Mouse (Mus musculus) erythroid progenitor cell, adult 5-6 weeks (primary cell): Measurements from ENCODE around the gene Cd209a. TPM values are rescaled to one million over a fixed set of nuclear protein-coding genes. Genes with fewer than 3 reads are reported as not detected.
"Not testable (repeated sequence)": the region's sequence is repeated elsewhere in the genome, so short reads cannot be mapped to it uniquely, and the experiment has no call there.

ENCODE experiments used
- ATAC-seq: replicated peaks from 2 replicates; pipeline ENCODE4 v1.8.0; 2016; ENCODE audit warnings: moderate number of reproducible peaks, mild to moderate bottlenecking, moderate TSS enrichment, inconsistent platforms; ENCODE audit not compliant: poor library complexity, low FRiP score, severe bottlenecking
- total RNA-seq, 2 experiments: library from RNA; stranded (forward) in 1 of 2; stranded (reverse) in 1 of 2; fragments of 150-400 nt in 1 of 2; fragments of 186-747, 209-891 nt in 1 of 2; gene quantifications; 2 replicates each; pipeline versions ENCODE4 v1.2.3 to v1.2.4; 2015 to 2017; ENCODE audit warnings: low replicate concordance in 2 of 2

Cd209a gene
- total RNA-seq (2015; ENCODE audit: low replicate concordance), result 5.4 TPM in 1 of 2 replicates, not detected in the other
- total RNA-seq (2017; ENCODE audit: low replicate concordance), result 3.0 and 5.1 TPM in 2 replicates

DNA sequence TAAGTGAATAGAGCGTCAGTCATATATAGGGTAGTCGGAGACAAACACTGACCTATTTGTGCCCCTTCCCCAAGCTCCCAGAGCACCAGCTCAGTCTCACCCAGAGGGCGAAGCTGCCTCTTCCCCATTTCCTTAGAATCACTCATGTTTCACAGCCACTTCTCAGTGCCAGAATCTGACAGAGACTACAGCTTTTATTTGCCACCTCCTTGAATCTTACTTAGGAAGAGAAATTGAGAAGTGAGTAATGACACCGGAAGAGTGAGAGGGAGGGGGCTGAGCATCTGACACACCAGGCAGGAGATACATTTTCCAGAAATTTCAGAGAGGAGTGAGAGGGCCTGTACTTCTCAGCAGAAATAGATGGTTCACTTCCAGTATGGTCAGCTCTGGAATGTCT is at the start of gene Cd209a:
TSS of gene Cd209a (minus strand) at position 224 of the 400 bp plus-strand sequence.
- no peak for ATAC-seq

DNA sequence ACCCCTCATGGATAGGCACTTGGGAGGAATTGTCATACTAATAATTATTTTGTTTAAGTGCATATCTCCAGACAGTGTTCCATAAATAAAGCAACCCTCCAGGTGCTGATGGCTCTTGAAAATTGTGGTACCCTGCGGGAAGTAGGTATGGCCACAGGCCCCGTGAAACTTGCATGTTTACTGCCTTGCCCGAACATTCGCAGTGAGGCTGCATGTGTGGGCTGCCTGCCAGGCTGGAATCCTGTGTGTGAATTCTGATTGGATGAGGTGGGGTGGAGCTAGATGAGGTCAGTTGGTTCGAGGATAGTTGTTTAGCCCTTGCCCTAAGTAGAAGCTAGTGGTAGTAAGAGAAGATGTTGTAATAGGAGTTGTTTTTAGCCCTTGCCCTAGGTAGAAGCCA is 19.9 kb upstream of the Cd209a start:
- ATAC-seq, result not testable (repeated sequence)

- peak; percentile 99 for ATAC-seq
Observed at GRCm38 (mm10) chr8:3754261-3754850, 5.6 kb upstream of the Cd209a start.

DNA sequence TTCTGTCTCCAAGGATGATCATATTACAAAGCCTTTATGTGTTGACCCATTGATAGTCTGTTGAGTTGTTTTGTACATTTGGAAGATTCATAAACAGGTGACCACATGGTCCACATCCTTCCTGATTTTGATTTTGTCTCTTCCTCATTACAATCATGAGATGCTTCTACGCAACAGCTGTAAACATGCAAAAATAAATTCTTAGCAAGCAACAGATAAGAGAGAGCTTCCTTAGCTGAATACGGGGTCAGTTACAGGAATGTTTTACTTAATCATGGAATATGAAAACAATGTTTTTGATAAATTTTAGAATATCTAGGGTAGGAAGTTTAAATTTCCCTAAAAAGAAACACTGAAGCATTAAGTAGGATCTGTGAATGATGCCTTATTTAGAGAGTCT is 11.8 kb downstream of the Cd209a start:
- ATAC-seq, result no peak

- no peak for ATAC-seq
Observed at GRCm38 (mm10) chr8:3735599-3735998, 13.2 kb downstream of the Cd209a start.

DNA sequence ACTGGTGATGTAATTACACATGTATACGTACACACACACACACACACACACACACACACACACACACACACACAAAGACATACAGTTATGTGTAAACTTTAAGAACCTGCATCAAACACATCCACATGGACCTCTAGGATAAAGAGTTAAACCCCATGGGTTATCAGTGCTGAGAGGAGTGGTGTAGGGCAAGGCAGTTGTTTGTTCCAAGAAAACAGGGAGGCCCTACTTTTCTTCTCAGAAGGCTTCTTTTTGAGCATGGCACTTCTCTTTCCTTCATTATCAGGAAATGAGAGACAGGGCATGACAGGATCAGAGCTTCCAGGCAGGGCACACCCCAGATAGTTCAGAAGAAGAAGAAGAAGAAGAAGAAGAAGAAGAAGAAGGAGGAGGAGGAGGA is 14.7 kb downstream of the Cd209a start:
- no peak for ATAC-seq

- ATAC-seq, result no peak
Observed at GRCm38 (mm10) chr8:3721041-3721440, 27.7 kb downstream of the Cd209a start.

GRCm38 (mm10) chr8:3720551-3720950 is 28.2 kb downstream of the Cd209a start, which contains the start of gene Clec4g:
Gene Clec4g (minus strand): TSS chr8:3720651.
- no peak for ATAC-seq

GRCm38 (mm10) chr8:3718559-3718958 is 30.2 kb downstream of the Cd209a start:
- ATAC-seq, result peak; percentile 79

DNA sequence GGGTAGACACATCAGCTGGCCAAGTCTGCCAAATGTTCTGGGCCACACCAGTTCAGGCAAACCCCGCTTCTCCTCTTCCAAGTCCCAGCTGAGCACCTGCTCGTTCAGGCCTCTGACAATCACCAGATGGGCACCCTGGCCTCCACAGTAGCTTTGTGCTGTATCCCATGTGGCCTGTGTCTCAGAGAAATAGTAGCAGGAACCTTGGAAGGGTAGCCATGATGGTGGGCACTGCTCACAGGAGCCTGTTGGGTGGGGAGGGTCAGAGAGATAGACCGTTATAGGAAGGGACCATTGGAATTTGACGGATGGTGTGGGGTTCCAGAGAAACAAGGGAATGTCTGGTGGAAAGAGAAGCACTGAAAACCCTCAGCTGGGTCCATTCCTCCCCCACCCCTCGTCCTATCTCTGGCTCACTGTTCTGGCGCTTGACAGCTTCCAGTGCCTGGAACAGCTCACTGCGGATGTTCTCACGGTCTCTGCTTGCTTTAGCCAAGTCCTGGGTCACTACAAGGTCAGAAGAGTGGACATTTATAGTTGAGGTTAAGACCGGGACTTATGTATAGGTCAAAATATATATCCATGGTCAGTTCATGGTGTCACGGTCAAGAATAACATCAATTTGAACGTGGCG is 31.3 kb downstream of the Cd209a start:
- ATAC-seq, result no peak

- no peak for ATAC-seq
Observed at GRCm38 (mm10) chr8:3711646-3712045, 37.1 kb downstream of the Cd209a start.

GRCm38 (mm10) chr8:3710312-3710711 is 38.5 kb downstream of the Cd209a start:
- no peak for ATAC-seq

- ATAC-seq, result no peak
Observed at GRCm38 (mm10) chr8:3707611-3708010, 41.2 kb downstream of the Cd209a start.

DNA sequence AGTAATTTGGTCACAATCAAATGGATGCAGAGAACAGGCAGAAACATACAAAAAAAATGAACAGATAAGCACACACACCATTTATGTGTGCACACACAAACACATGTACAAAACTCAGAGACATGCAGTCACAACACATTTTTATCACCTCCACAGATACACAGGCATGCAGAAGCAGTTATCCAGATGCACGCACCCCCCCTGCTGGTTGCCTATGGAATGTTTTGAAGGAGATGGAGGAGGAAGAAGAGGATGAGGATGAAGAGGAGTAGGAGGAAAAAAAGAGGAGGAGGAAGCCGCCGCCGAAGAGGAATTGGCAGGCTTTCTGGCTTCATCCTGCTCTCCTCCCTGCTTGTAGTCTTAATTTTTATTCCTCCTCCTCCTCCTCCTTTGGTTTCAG is 43.1 kb downstream of the Cd209a start:
- no peak for ATAC-seq

GRCm38 (mm10) chr8:3701491-3701890 is 47.3 kb downstream of the Cd209a start:
- ATAC-seq, result no peak

- ATAC-seq, result no peak
Observed at GRCm38 (mm10) chr8:3694121-3694520, 54.7 kb downstream of the Cd209a start, which contains the start of gene Fcer2a. Gene Fcer2a (minus strand): TSS chr8:3694175.

Other genes starting within 250 kb of the Cd209a start
- gene Mcoln1, start 248.5 kb downstream of the Cd209a start, total RNA-seq (2015; ENCODE audit: low replicate concordance), result 45.3 and 65.2 TPM in 2 replicates
- 82.9 and 267 TPM in 2 replicates for gene Mcoln1, start 248.5 kb downstream of the Cd209a start, total RNA-seq (2017; ENCODE audit: low replicate concordance)
- 110 and 131 TPM in 2 replicates for gene Pnpla6, start 233.6 kb downstream of the Cd209a start, total RNA-seq (2015; ENCODE audit: low replicate concordance)
- gene Pnpla6, start 233.6 kb downstream of the Cd209a start, total RNA-seq (2017; ENCODE audit: low replicate concordance), result 147 and 272 TPM in 2 replicates
- not detected in 2 replicates for gene C330021F23Rik, start 181.0 kb downstream of the Cd209a start, total RNA-seq (2015; ENCODE audit: low replicate concordance)
- gene C330021F23Rik, start 181.0 kb downstream of the Cd209a start, total RNA-seq (2017; ENCODE audit: low replicate concordance), result not detected in 2 replicates
- gene Camsap3, start 161.7 kb downstream of the Cd209a start, total RNA-seq (2015; ENCODE audit: low replicate concordance), result not detected in 2 replicates
- not detected in 2 replicates for gene Camsap3, start 161.7 kb downstream of the Cd209a start, total RNA-seq (2017; ENCODE audit: low replicate concordance)
- gene Xab2, start 127.7 kb downstream of the Cd209a start, total RNA-seq (2015; ENCODE audit: low replicate concordance), result 8.8 and 12.3 TPM in 2 replicates
- 30.6 and 36.8 TPM in 2 replicates for gene Xab2, start 127.7 kb downstream of the Cd209a start, total RNA-seq (2017; ENCODE audit: low replicate concordance)
- 48.6 and 125 TPM in 2 replicates for gene Pet100, start 127.4 kb downstream of the Cd209a start, total RNA-seq (2015; ENCODE audit: low replicate concordance)
- 65.1 and 137 TPM in 2 replicates for gene Pet100, start 127.4 kb downstream of the Cd209a start, total RNA-seq (2017; ENCODE audit: low replicate concordance)
- gene Pcp2, start 123.4 kb downstream of the Cd209a start, total RNA-seq (2015; ENCODE audit: low replicate concordance), result not detected in 2 replicates
- gene Pcp2, start 123.4 kb downstream of the Cd209a start, total RNA-seq (2017; ENCODE audit: low replicate concordance), result not detected in 2 replicates
- gene Stxbp2, start 118.0 kb downstream of the Cd209a start, total RNA-seq (2015; ENCODE audit: low replicate concordance), result 32.7 and 56.9 TPM in 2 replicates
- gene Stxbp2, start 118.0 kb downstream of the Cd209a start, total RNA-seq (2017; ENCODE audit: low replicate concordance), result 34.7 and 49.1 TPM in 2 replicates
- gene Retn, start 93.2 kb downstream of the Cd209a start, total RNA-seq (2015; ENCODE audit: low replicate concordance), result not detected in 2 replicates
- gene Retn, start 93.2 kb downstream of the Cd209a start, total RNA-seq (2017; ENCODE audit: low replicate concordance), result not detected in 2 replicates
- gene Mcemp1, start 83.2 kb downstream of the Cd209a start, total RNA-seq (2015; ENCODE audit: low replicate concordance), result 13.4 and 36.4 TPM in 2 replicates
- gene Mcemp1, start 83.2 kb downstream of the Cd209a start, total RNA-seq (2017; ENCODE audit: low replicate concordance), result 4.1 and 11.6 TPM in 2 replicates
- gene Fcor, start 76.6 kb downstream of the Cd209a start, total RNA-seq (2015; ENCODE audit: low replicate concordance), result not detected in 2 replicates
- not detected in 2 replicates for gene Fcor, start 76.6 kb downstream of the Cd209a start, total RNA-seq (2017; ENCODE audit: low replicate concordance)
- 5.4 and 6.1 TPM in 2 replicates for gene Trappc5, start 72.7 kb downstream of the Cd209a start, total RNA-seq (2015; ENCODE audit: low replicate concordance)
- 5.1 and 5.4 TPM in 2 replicates for gene Trappc5, start 72.7 kb downstream of the Cd209a start, total RNA-seq (2017; ENCODE audit: low replicate concordance)
- gene Fcer2a, start 54.8 kb downstream of the Cd209a start, total RNA-seq (2015; ENCODE audit: low replicate concordance), result 2.9 TPM in 1 of 2 replicates, not detected in the other
- 1.2 TPM in 1 of 2 replicates, not detected in the other for gene Fcer2a, start 54.8 kb downstream of the Cd209a start, total RNA-seq (2017; ENCODE audit: low replicate concordance)
- gene Clec4g, start 28.3 kb downstream of the Cd209a start, total RNA-seq (2015; ENCODE audit: low replicate concordance), result not detected in 2 replicates
- not detected in 2 replicates for gene Clec4g, start 28.3 kb downstream of the Cd209a start, total RNA-seq (2017; ENCODE audit: low replicate concordance)
- not detected in 2 replicates for gene Cd209e, start 105.3 kb upstream of the Cd209a start, total RNA-seq (2015; ENCODE audit: low replicate concordance)
- gene Cd209e, start 105.3 kb upstream of the Cd209a start, total RNA-seq (2017; ENCODE audit: low replicate concordance), result not detected in 2 replicates
- not detected in 2 replicates for gene Cd209d, start 129.6 kb upstream of the Cd209a start, total RNA-seq (2015; ENCODE audit: low replicate concordance)
- not detected in 2 replicates for gene Cd209d, start 129.6 kb upstream of the Cd209a start, total RNA-seq (2017; ENCODE audit: low replicate concordance)
- gene Cd209b, start 177.9 kb upstream of the Cd209a start, total RNA-seq (2015; ENCODE audit: low replicate concordance), result not detected in 2 replicates
- gene Cd209b, start 177.9 kb upstream of the Cd209a start, total RNA-seq (2017; ENCODE audit: low replicate concordance), result not detected in 2 replicates
- gene Cd209c, start 205.8 kb upstream of the Cd209a start, total RNA-seq (2015; ENCODE audit: low replicate concordance), result not detected in 2 replicates
- gene Cd209c, start 205.8 kb upstream of the Cd209a start, total RNA-seq (2017; ENCODE audit: low replicate concordance), result 0.08 TPM in 1 of 2 replicates, not detected in the other